Mouse (Mus musculus) central nervous system, embryonic 14 days (tissue): ENCODE results near the gene Shf. TPM values are rescaled to one million over a fixed set of nuclear protein-coding genes. Genes with fewer than 3 reads are reported as not detected.

Experiments
- polyA plus RNA-seq: library from polyadenylated mRNA; depleted of rRNA; stranded (reverse); fragments of >200 nt; gene quantifications from 2 replicates; pipeline ENCODE4 v1.2.3, GENCODE M21; 2012; rRNA removed

The Shf gene
- polyA plus RNA-seq = 77.8 and 78.5 TPM in 2 replicates

GRCm38 (mm10) chr2:122368995-122369739 lies at the start of gene Shf:
Gene Shf (minus strand): TSS chr2:122369162.

DNA sequence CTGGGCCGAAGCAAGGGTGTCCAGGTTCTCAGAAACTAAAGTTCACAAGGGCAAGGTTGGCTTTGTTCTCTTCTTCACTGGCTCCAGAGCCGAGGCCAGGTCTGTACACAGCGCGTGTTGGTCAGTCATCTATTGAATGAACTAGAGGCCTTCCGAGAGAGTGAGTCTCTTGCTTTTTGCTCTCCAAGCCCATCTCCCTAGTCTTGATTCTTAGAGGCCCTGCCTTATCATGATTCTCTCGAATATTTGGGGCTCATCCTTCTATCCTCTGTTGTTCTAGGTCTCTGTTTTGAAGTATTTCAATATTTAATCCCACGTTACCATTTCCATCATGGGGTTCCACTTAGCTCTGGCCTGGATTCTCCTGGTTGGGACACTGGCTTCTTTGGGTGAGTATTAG lies 53.6 kb downstream of the Shf start, which contains the start of gene Duox1:
Gene Duox1, plus strand, starts transcription at position 301 of the 400 bp plus-strand sequence.

GRCm38 (mm10) chr2:122313536-122313935 lies 55.4 kb downstream of the Shf start, which contains the start of gene Duoxa1:
Gene Duoxa1 (minus strand): TSS chr2:122313730.

Other genes with a start within 250 kb of the Shf start
- 82.4 and 110 TPM in 2 replicates for gene B2m, start 221.5 kb downstream of the Shf start, polyA plus RNA-seq
- not detected in 2 replicates for gene Trim69, start 208.5 kb downstream of the Shf start, polyA plus RNA-seq
- gene Patl2, start 183.0 kb downstream of the Shf start, polyA plus RNA-seq = 0.04 TPM in 1 of 2 replicates, not detected in the other
- gene Terb2, start 182.9 kb downstream of the Shf start, polyA plus RNA-seq = not detected in 2 replicates
- gene Sord, start 134.4 kb downstream of the Shf start, polyA plus RNA-seq = 12.4 and 12.8 TPM in 2 replicates
- gene Duox2, start 70.7 kb downstream of the Shf start, polyA plus RNA-seq = 0.07 and 0.11 TPM in 2 replicates
- gene Duoxa2, start 70.3 kb downstream of the Shf start, polyA plus RNA-seq = 0.05 and 0.18 TPM in 2 replicates
- 0.16 and 0.56 TPM in 2 replicates for gene Duoxa1, start 55.4 kb downstream of the Shf start, polyA plus RNA-seq
- 0.09 and 0.15 TPM in 2 replicates for gene Duox1, start 53.5 kb downstream of the Shf start, polyA plus RNA-seq
- 0.06 and 0.18 TPM in 2 replicates for gene Slc28a2, start 57.3 kb upstream of the Shf start, polyA plus RNA-seq
- gene Gm14085, start 115.8 kb upstream of the Shf start, polyA plus RNA-seq = 0.01 TPM in 1 of 2 replicates, not detected in the other
- gene Gatm, start 242.1 kb upstream of the Shf start, polyA plus RNA-seq = 16.3 and 21.4 TPM in 2 replicates